Mouse (Mus musculus) cortical plate, adult 2 months (tissue): ENCODE data around the gene Corin.

Experiments
- CTCF ChIP-seq: fragments of 200-500 bp; IDR thresholded peaks from 2 replicates; pipeline ENCODE4 v1.5.1; 2011; ENCODE audit warnings: mild to moderate bottlenecking, control low read depth, low read length; ENCODE audit not compliant: insufficient read depth; ENCODE audit errors: extremely low read depth
- POLR2A ChIP-seq: fragments of 200-500 bp; IDR thresholded peaks from 2 replicates; pipeline ENCODE4 v1.6.1; 2011; ENCODE audit warnings: mild to moderate bottlenecking, low read length, control low read depth; ENCODE audit not compliant: insufficient read depth; ENCODE audit errors: extremely low read depth

- TF ChIP-seq CTCF (no peak), POLR2A (no peak)
These were observed 60.3 kb downstream of the Corin start for GRCm38 (mm10) chr5:72443946-72444345.
